Comparison of ENCODE assay signal across 18 mouse cellular contexts in genomic region chr5:103499305-103499704, GRCm38 (mm10).
A peak's percentile ranks its signal among the peaks of the same experiment; 100 is the strongest.
DNase-seq lines count a peak whose midpoint lies in the region; ATAC-seq lines count a peak whose summit lies in the region.
"Had no signal": no experiment of that assay in that cellular context is flagged by ENCODE, and none has a peak within 500 bp of the region (broad histone marks: within the 10 kb centered on the region; RNA-seq: fewer than 3 reads in every experiment).

No protein-coding gene starts in this region.

- H3K27me3 ChIP-seq in megakaryocyte, embryonic 14.5 days (replicated peaks) = peaks cover 3% of the 10 kb centered on the region
- H3K27me3 ChIP-seq in embryonic facial prominence, embryonic 13.5 days = no peaks in the 10 kb centered on the region
- H3K27me3 ChIP-seq: heart, embryonic 13.5 days; hindbrain, embryonic 15.5 days; neural tube, embryonic 12.5 days had no signal

- ATAC-seq in megakaryocyte, adult 5-6 weeks (ENCODE audit: poor library complexity, severe bottlenecking) = no peak
- ATAC-seq in embryonic facial prominence, embryonic 13.5 days (ENCODE audit: insufficient number of reproducible peaks, insufficient read depth, low FRiP score, low TSS enrichment, low read depth) = 0 out of 2 replicates have a peak, but pooled peaks have one; percentile 32
- ATAC-seq: forebrain, embryonic 16.5 days had no signal

- no peak overlapping the region for H3K4me2 ChIP-seq in embryonic facial prominence, embryonic 13.5 days
- H3K4me2 ChIP-seq: heart, embryonic 13.5 days; hindbrain, embryonic 15.5 days; neural tube, embryonic 12.5 days had no signal

- peak; percentile 9 for DNase-seq in fibroblast of lung, adult 2 months (ENCODE audit: low read depth)
- peak; percentile 17 for DNase-seq in lung, postnatal 36 days
- no peak for DNase-seq in left cerebral cortex, adult 9 months (ENCODE audit: low spot score in 2 of 2)
- DNase-seq in adrenal gland, adult (ENCODE audit: inconsistent age in 2 of 2, low spot score in 1 of 2) = no peak
- DNase-seq: cerebellum, postnatal 10 days; heart, postnatal 36 days; kidney, adult 2 months; kidney, postnatal 14 days; layer of hippocampus, adult 9-11 months; right cerebral cortex, postnatal 25 days; thymus, adult 18-20 months had no signal

- WGBS in embryonic facial prominence, embryonic 13.5 days = 30% methylated on average over 6 of the region's 6 CpGs

- no peaks in the 10 kb centered on the region for H3K9me3 ChIP-seq in megakaryocyte, embryonic 14.5 days
- H3K9me3 ChIP-seq in embryonic facial prominence, embryonic 13.5 days = no peaks in the 10 kb centered on the region
- H3K9me3 ChIP-seq: heart, embryonic 13.5 days; hindbrain, embryonic 15.5 days; neural tube, embryonic 12.5 days had no signal

- H3K4me3 ChIP-seq in megakaryocyte, embryonic 14.5 days (replicated peaks) = peak overlapping the region; percentile 72
- H3K4me3 ChIP-seq in embryonic facial prominence, embryonic 13.5 days = no peak overlapping the region
- H3K4me3 ChIP-seq: heart, embryonic 13.5 days; hindbrain, embryonic 15.5 days; neural tube, embryonic 12.5 days had no signal

- no peaks in the 10 kb centered on the region for H3K36me3 ChIP-seq in megakaryocyte, embryonic 14.5 days (replicated peaks; ENCODE audit: low read length)
- H3K36me3 ChIP-seq in embryonic facial prominence, embryonic 13.5 days = peaks cover 10% of the 10 kb centered on the region; the same call in 1 of the 2 replicates
- H3K36me3 ChIP-seq: hindbrain, embryonic 15.5 days had no signal

- H3K27ac ChIP-seq in embryonic facial prominence, embryonic 13.5 days = no peak overlapping the region; the same call in 1 of the 2 replicates
- H3K27ac ChIP-seq: heart, embryonic 13.5 days; hindbrain, embryonic 15.5 days; neural tube, embryonic 12.5 days had no signal

- peaks cover 31% of the 10 kb centered on the region for H3K4me1 ChIP-seq in megakaryocyte, embryonic 14.5 days
- H3K4me1 ChIP-seq in embryonic facial prominence, embryonic 13.5 days = peaks cover 7% of the 10 kb centered on the region
- H3K4me1 ChIP-seq: heart, embryonic 13.5 days; hindbrain, embryonic 15.5 days; neural tube, embryonic 12.5 days had no signal

- H3K9ac ChIP-seq in embryonic facial prominence, embryonic 13.5 days = no peak overlapping the region
- H3K9ac ChIP-seq: heart, embryonic 13.5 days; hindbrain, embryonic 15.5 days; neural tube, embryonic 12.5 days had no signal

Comparison
In these comparisons a context has a peak if more than half of its experiments do, and no peak if none do; other contexts are left out.
1. DNase-seq: peak in fibroblast of lung, adult 2 months (single experiment) and lung, postnatal 36 days (single experiment); none in left cerebral cortex, adult 9 months (0 of 2) and adrenal gland, adult (0 of 2).